ENCODE assay signal across 8 mouse cellular contexts in genomic region chr9:117253361-117253760, GRCm38 (mm10).
DNase-seq lines count a peak whose midpoint lies in the region; ATAC-seq and TF ChIP-seq lines count a peak whose summit lies in the region.
"Had no signal": no experiment of that assay in that cellular context is flagged by ENCODE, and none has a peak within 500 bp of the region (broad histone marks: within the 10 kb centered on the region; RNA-seq: fewer than 3 reads in every experiment).

No protein-coding gene starts in this region.

- H3K9me3 ChIP-seq in midbrain, embryonic 13.5 days: no peaks in the 10 kb centered on the region
- no peaks in the 10 kb centered on the region for H3K9me3 ChIP-seq in midbrain, embryonic 10.5 days (replicated peaks)
- H3K9me3 ChIP-seq in intestine, embryonic 14.5 days (ENCODE audit: control insufficient read depth, low read length): no peaks in the 10 kb centered on the region
- H3K9me3 ChIP-seq in lung, embryonic 14.5 days (ENCODE audit: low read depth, low read length): no peaks in the 10 kb centered on the region

- H3K4me1 ChIP-seq in midbrain, embryonic 13.5 days (replicated peaks): peaks cover 27% of the 10 kb centered on the region
- peaks cover 36% of the 10 kb centered on the region for H3K4me1 ChIP-seq in midbrain, embryonic 10.5 days
- H3K4me1 ChIP-seq in intestine, embryonic 14.5 days (replicated peaks; ENCODE audit: control insufficient read depth, insufficient read depth, low read length): 0 out of 2 replicates have a peak, but pooled peaks cover 10% of the 10 kb centered on the region
- H3K4me1 ChIP-seq in lung, embryonic 14.5 days (ENCODE audit: insufficient read depth): peaks cover 6% of the 10 kb centered on the region; the same call in 1 of the 2 replicates

- 48% methylated on average over 11 of the region's 11 CpGs for WGBS in midbrain, embryonic 13.5 days
- WGBS in midbrain, embryonic 10.5 days: 59% methylated on average over 11 of the region's 11 CpGs
- 32% methylated on average over 11 of the region's 11 CpGs for WGBS in intestine, embryonic 14.5 days
- WGBS in lung, embryonic 14.5 days: 13% methylated on average over 11 of the region's 11 CpGs

- H3K9ac ChIP-seq in midbrain, embryonic 13.5 days (replicated peaks): no peak overlapping the region; the same call in 1 of the 2 replicates
- H3K9ac ChIP-seq in intestine, embryonic 14.5 days (ENCODE audit: low read length): peak overlapping the region; percentile 65; the same call in 1 of the 2 replicates
- H3K9ac ChIP-seq in lung, embryonic 14.5 days: peak overlapping the region; percentile 80
- H3K9ac ChIP-seq: liver, embryonic 14.5 days had no signal

- DNase-seq in midbrain, embryonic 10.5 days (ENCODE audit: low spot score): no peak
- peak; percentile 32 to 34 for DNase-seq in frontal cortex, postnatal 14 days (ENCODE audit: low spot score in 2 of 2)
- no peak for DNase-seq in intestine, embryonic 14.5 days (ENCODE audit: low spot score)
- DNase-seq in lung, embryonic 14.5 days: peak; percentile 70
- no peak for DNase-seq in urinary bladder, postnatal 36 days (ENCODE audit: low spot score in 2 of 2)

- no peaks in the 10 kb centered on the region for H3K36me3 ChIP-seq in midbrain, embryonic 13.5 days
- H3K36me3 ChIP-seq in midbrain, embryonic 10.5 days: no peaks in the 10 kb centered on the region
- H3K36me3 ChIP-seq in intestine, embryonic 14.5 days (ENCODE audit: control insufficient read depth, insufficient read depth, low read length): no peaks in the 10 kb centered on the region
- no peaks in the 10 kb centered on the region for H3K36me3 ChIP-seq in lung, embryonic 14.5 days (ENCODE audit: insufficient read depth)

- ATAC-seq in midbrain, embryonic 13.5 days: no peak
- ATAC-seq in intestine, embryonic 14.5 days (replicated peaks; ENCODE audit: low FRiP score, low TSS enrichment, low read depth): no peak
- no peak for ATAC-seq in lung, embryonic 14.5 days (ENCODE audit: insufficient read depth)
- no peak for ATAC-seq in monocyte, adult 5-6 weeks (replicated peaks; ENCODE audit: insufficient number of reproducible peaks, low FRiP score, low TSS enrichment, poor library complexity, severe bottlenecking)

- peak overlapping the region; percentile 29 for H3K4me2 ChIP-seq in midbrain, embryonic 13.5 days (replicated peaks)
- peak overlapping the region; percentile 72 for H3K4me2 ChIP-seq in intestine, embryonic 14.5 days (ENCODE audit: low read length)
- H3K4me2 ChIP-seq in lung, embryonic 14.5 days: peak overlapping the region; percentile 69

- 0 out of 2 replicates have a peak, but pooled peaks cover 6% of the 10 kb centered on the region for H3K27me3 ChIP-seq in midbrain, embryonic 13.5 days
- H3K27me3 ChIP-seq in midbrain, embryonic 10.5 days (ENCODE audit: low read depth, poor library complexity, severe bottlenecking): peaks cover 34% of the 10 kb centered on the region
- H3K27me3 ChIP-seq in intestine, embryonic 14.5 days (replicated peaks; ENCODE audit: control insufficient read depth, insufficient read depth, low read length): no peaks in the 10 kb centered on the region
- no peaks in the 10 kb centered on the region for H3K27me3 ChIP-seq in lung, embryonic 14.5 days (ENCODE audit: insufficient read depth, low read length)

- no peak overlapping the region for H3K27ac ChIP-seq in midbrain, embryonic 13.5 days
- no peak overlapping the region for H3K27ac ChIP-seq in midbrain, embryonic 10.5 days (replicated peaks)
- no peak overlapping the region for H3K27ac ChIP-seq in intestine, embryonic 14.5 days (ENCODE audit: low read depth)
- H3K27ac ChIP-seq in lung, embryonic 14.5 days (ENCODE audit: low read depth): peak overlapping the region; percentile 30; the same call in 1 of the 2 replicates
- H3K27ac ChIP-seq: liver, embryonic 14.5 days had no signal

- H3K4me3 ChIP-seq in midbrain, embryonic 13.5 days (replicated peaks): peak overlapping the region; percentile 45; the same call in 1 of the 2 replicates
- no peak overlapping the region for H3K4me3 ChIP-seq in midbrain, embryonic 10.5 days
- H3K4me3 ChIP-seq in intestine, embryonic 14.5 days (ENCODE audit: low read depth, low read length): peak overlapping the region; percentile 60
- H3K4me3 ChIP-seq in lung, embryonic 14.5 days (ENCODE audit: low read depth, low read length): peak overlapping the region; percentile 53

- TF ChIP-seq CTCF in lung, embryonic 14.5 days (IDR thresholded peaks at IDR 0.05; ENCODE audit: low read depth): no peak

Comparison
In these comparisons a context has a peak if more than half of its experiments do, and no peak if none do; other contexts are left out.
1. DNase-seq: peak in frontal cortex, postnatal 14 days (2 of 2) and lung, embryonic 14.5 days (single experiment); none in midbrain, embryonic 10.5 days (single experiment), intestine, embryonic 14.5 days (single experiment) and urinary bladder, postnatal 36 days (0 of 2).
2. Peak in every context shown above with its lines, with median percentiles within 50 percentile points of each other: H3K4me2 ChIP-seq.